Mouse (Mus musculus) liver, embryonic 13.5 days (tissue): ENCODE data around the gene Olfm4. TPM values are rescaled to one million over a fixed set of nuclear protein-coding genes. Genes with fewer than 3 reads are reported as not detected.

Source experiments
- ATAC-seq: fragments of 200-750 bp; cut with Nextera tagmentation; 2 replicates; pipeline ENCODE4 v1.8.0; 2017; ENCODE audit warnings: low read depth, mild to moderate bottlenecking, moderate number of reproducible peaks, moderate library complexity
- DNase-seq: peaks from one replicate; pipeline ENCODE4 v3.0.0; 2022
- H3K27ac ChIP-seq: fragments of 300-500 bp; sonication (generic); 2 replicates; pipeline ENCODE4 v1.5.1; 2015; ENCODE audit warnings: moderate library complexity, mild to moderate bottlenecking, inconsistent platforms
- H3K27me3 ChIP-seq: fragments of 300-500 bp; sonication (generic); 2 replicates; pipeline ENCODE4 v1.6.1; 2015; ENCODE audit warnings: mild to moderate bottlenecking, inconsistent platforms
- H3K36me3 ChIP-seq: fragments of 300-500 bp; sonication (generic); 2 replicates; pipeline ENCODE4 v1.6.1; 2015; ENCODE audit warnings: mild to moderate bottlenecking, inconsistent platforms
- H3K4me1 ChIP-seq: fragments of 300-500 bp; sonication (generic); replicated peaks from 2 replicates; pipeline ENCODE4 v1.6.1; 2015; ENCODE audit warnings: inconsistent platforms
- H3K4me2 ChIP-seq: fragments of 300-500 bp; sonication (generic); 2 replicates; pipeline ENCODE4 v1.6.1; 2015; ENCODE audit warnings: inconsistent platforms, mild to moderate bottlenecking, moderate library complexity
- H3K4me3 ChIP-seq: fragments of 300-500 bp; sonication (generic); replicated peaks from 2 replicates; pipeline ENCODE4 v1.5.1; 2015; ENCODE audit warnings: mild to moderate bottlenecking, inconsistent platforms
- H3K9ac ChIP-seq: fragments of 300-500 bp; sonication (generic); 2 replicates; pipeline ENCODE4 v1.6.1; 2015; ENCODE audit warnings: mild to moderate bottlenecking, inconsistent platforms
- H3K9me3 ChIP-seq: fragments of 300-500 bp; sonication (generic); replicated peaks from 2 replicates; pipeline ENCODE4 v1.6.1; 2016; ENCODE audit warnings: inconsistent platforms
- whole genome bisulfite sequencing: fragments of 180-500 bp; shearing (Covaris S2); methylation state at CpG from one replicate; pipeline ENCODE4 v1.1.7; 2015; ENCODE audit not compliant: insufficient replicate concordance; 5-methylcytosine and 5-hydroxymethylcytosine counted together
- polyA plus RNA-seq: library from polyadenylated mRNA; unstranded; fragments of >200 nt; fragmentation: Nextera tagmentation; extraction: Ambion mirVana; gene quantifications from 2 replicates; pipeline ENCODE4 v1.2.1, GENCODE M21; 2015

Gene Olfm4
- polyA plus RNA-seq, 1 experiment from 2014 or later, result 8.1 TPM

DNA sequence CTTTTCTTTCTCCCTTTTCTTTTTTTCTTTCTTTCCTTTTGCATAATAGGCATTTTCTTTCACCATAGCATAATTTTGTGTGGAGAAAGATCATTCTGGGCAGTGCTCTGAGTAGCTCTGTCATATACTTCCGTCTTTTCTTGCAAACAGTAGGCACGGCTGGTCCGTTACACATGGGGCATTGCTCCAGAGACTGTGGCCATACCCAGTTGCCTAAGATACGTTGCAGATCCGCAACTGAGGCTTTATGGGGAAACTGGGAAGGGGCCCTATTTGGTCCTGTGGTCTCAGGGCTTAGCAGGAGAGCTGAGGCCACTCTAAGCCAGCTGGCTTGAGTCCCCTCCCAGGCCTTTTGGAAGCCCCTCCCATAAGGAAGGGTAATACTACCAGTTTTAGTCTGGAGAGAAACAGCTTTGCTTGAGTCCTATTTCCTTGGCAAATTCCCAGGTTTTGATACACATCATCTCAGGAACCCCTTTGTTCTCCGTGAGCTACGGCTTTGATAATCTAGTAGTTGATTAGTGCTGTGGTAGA lies 1.3 kb downstream of the Olfm4 start:
- H3K36me3 ChIP-seq, result no peaks in the 10 kb centered on the region
- H3K9me3 ChIP-seq, result no peaks in the 10 kb centered on the region
- 63% methylated on average over 7 of the region's 7 CpGs for WGBS
- no peaks in the 10 kb centered on the region for H3K4me1 ChIP-seq
- no peak overlapping the region for H3K4me3 ChIP-seq
- DNase-seq (no peak), ATAC-seq (no peak)
- H3K4me2 ChIP-seq, result no peak overlapping the region
- H3K27ac ChIP-seq, result no peak overlapping the region
- no peak overlapping the region for H3K9ac ChIP-seq
- no peaks in the 10 kb centered on the region for H3K27me3 ChIP-seq

DNA sequence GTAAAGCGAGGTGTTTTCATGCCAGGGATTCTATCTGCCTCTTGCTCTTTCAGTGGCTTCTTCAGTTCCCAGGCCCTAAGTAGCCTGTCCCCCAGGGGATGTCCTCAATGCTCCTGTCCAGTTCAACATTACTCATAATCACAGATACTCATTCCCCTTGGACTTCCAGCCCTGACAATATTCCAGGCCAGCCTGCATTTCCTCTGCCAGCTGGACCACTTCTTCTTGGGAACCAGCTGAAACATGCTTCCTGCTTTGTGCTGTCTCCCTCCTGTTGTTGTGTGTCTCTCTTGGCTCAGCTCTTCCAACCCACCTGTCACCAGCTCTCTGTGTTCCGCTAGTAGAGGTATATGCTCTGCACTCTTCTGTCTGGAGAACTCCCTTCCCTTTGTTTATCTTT lies 1.8 kb downstream of the Olfm4 start:
- H3K27ac ChIP-seq, result no peak overlapping the region
- no peak overlapping the region for H3K4me3 ChIP-seq
- H3K4me1 ChIP-seq, result no peaks in the 10 kb centered on the region
- 72% methylated on average over 2 of the region's 2 CpGs for WGBS
- no peak overlapping the region for H3K4me2 ChIP-seq
- DNase-seq (no peak), ATAC-seq (no peak)
- no peak overlapping the region for H3K9ac ChIP-seq
- no peaks in the 10 kb centered on the region for H3K9me3 ChIP-seq
- H3K27me3 ChIP-seq, result no peaks in the 10 kb centered on the region
- no peaks in the 10 kb centered on the region for H3K36me3 ChIP-seq

GRCm38 (mm10) chr14:79986831-79987230 lies 3.0 kb downstream of the Olfm4 start:
- Histone ChIP-seq H3K9ac (no peak overlapping the region), H3K36me3 (no peaks in the 10 kb centered on the region), H3K4me2 (no peak overlapping the region), H3K27me3 (no peaks in the 10 kb centered on the region), H3K4me3 (no peak overlapping the region), H3K27ac (no peak overlapping the region), H3K4me1 (no peaks in the 10 kb centered on the region), H3K9me3 (no peaks in the 10 kb centered on the region)
- DNase-seq (no peak), ATAC-seq (no peak)
- 61% methylated on average over 8 of the region's 8 CpGs for WGBS

DNA sequence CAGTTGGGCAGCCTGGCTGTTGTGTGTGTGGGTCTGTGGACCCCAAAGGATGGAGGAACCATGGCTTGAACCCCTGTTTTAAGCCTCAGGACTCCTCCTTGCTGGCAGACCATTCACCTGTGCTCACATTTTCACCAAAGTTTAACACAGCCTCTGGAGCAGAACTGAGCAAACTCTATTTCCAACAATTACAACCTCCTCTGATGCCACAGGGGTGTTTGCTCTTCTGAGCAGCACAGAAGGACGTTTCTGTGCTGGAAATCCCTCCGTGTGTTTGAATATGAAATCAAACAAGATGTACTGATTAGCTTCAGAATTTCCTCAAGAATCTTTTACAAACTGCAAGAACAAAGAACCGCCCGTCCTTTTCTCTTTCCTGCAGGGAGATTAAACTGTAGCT lies 5.9 kb downstream of the Olfm4 start:
- Histone ChIP-seq H3K36me3 (no peaks in the 10 kb centered on the region), H3K4me2 (no peak overlapping the region), H3K27ac (no peak overlapping the region), H3K4me3 (no peak overlapping the region), H3K9me3 (no peaks in the 10 kb centered on the region), H3K27me3 (no peaks in the 10 kb centered on the region), H3K4me1 (no peaks in the 10 kb centered on the region), H3K9ac (no peak overlapping the region)
- WGBS, result 56% methylated on average over 4 of the region's 4 CpGs
- no peak for ATAC-seq
- no peak for DNase-seq

DNA sequence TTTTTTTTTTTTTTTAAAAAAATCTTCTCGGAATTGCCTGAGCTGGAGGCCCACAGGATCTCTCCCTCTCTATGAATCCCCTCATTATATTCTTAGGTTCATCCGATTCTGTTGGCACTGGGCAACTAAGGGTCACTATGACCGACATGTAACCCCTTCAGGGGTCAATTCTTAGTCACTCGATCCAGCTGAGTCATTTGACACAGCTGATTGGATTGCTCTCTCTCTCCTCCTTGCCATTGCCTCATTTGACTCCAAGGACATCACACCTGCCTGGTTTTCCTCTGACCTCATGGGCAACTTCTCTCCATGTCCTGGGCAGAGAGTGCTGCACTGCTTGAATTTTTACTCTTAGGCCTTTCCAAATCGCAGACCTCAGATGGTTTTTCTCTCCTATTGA lies 6.7 kb downstream of the Olfm4 start:
- ATAC-seq (no peak), DNase-seq (no peak)
- no peaks in the 10 kb centered on the region for H3K36me3 ChIP-seq
- no peak overlapping the region for H3K4me2 ChIP-seq
- no peak overlapping the region for H3K4me3 ChIP-seq
- no peaks in the 10 kb centered on the region for H3K9me3 ChIP-seq
- no peaks in the 10 kb centered on the region for H3K4me1 ChIP-seq
- H3K27me3 ChIP-seq, result no peaks in the 10 kb centered on the region
- 53% methylated on average over 5 of the region's 5 CpGs for WGBS
- no peak overlapping the region for H3K27ac ChIP-seq
- H3K9ac ChIP-seq, result no peak overlapping the region

DNA sequence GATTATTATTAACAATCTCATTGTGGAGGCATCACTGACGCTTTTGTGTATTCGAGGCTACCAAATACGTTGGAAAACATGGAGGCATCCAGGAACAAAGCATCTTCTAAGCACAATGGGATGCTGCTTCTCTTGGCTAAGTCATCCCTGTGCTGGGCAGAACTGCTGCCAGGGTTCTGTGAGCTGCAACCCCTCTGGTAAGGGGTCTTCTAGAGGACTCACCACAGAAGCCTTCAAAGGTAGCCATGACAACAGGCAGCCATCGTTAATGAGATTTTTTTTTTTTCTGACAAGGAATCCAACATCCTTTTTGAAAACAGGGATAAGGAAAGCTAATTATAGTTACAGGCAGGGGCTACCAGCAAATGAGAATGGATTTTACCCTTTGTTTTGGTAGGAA lies 13.7 kb downstream of the Olfm4 start:
- Histone ChIP-seq H3K27me3 (no peaks in the 10 kb centered on the region), H3K27ac (no peak overlapping the region), H3K36me3 (no peaks in the 10 kb centered on the region), H3K4me2 (no peak overlapping the region), H3K9ac (no peak overlapping the region), H3K4me1 (no peaks in the 10 kb centered on the region), H3K9me3 (no peaks in the 10 kb centered on the region), H3K4me3 (no peak overlapping the region)
- 71% methylated on average over 4 of the region's 4 CpGs for WGBS
- ATAC-seq, result no peak
- DNase-seq, result no peak

DNA sequence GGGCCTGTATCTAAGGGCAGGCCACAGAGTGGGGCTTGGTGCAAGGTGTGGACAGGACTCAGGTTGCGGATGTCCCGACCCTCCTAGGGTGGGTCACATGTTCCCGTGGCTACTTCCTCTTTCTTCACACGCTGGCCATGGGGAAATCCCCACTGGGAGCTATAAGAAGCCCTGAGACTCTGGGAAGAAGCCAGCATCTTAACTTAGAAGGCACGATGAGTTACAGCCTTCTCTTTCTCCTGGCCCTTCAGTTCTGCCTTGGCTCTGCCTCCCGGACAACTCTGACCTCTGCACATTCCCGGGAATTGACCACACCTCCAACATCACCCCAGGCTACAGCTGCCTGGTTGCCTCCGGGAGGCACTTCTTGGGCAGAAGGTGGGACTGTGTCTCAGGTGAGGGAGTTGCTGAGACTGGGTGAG lies 16.2 kb downstream of the Olfm4 start:
- Histone ChIP-seq H3K4me1 (no peaks in the 10 kb centered on the region), H3K27me3 (no peaks in the 10 kb centered on the region), H3K36me3 (no peaks in the 10 kb centered on the region), H3K9ac (no peak overlapping the region), H3K4me3 (no peak overlapping the region), H3K27ac (no peak overlapping the region), H3K9me3 (no peaks in the 10 kb centered on the region), H3K4me2 (no peak overlapping the region)
- ATAC-seq (no peak), DNase-seq (no peak)
- WGBS, result 31% methylated on average over 8 of the region's 8 CpGs

GRCm38 (mm10) chr14:80007686-80008085 lies 23.8 kb downstream of the Olfm4 start:
- Histone ChIP-seq H3K4me1 (no peaks in the 10 kb centered on the region), H3K4me2 (no peak overlapping the region), H3K27ac (no peak overlapping the region), H3K4me3 (no peak overlapping the region), H3K27me3 (no peaks in the 10 kb centered on the region), H3K9ac (no peak overlapping the region), H3K36me3 (no peaks in the 10 kb centered on the region), H3K9me3 (no peaks in the 10 kb centered on the region)
- DNase-seq (no peak), ATAC-seq (no peak)
- 60% methylated on average over 3 of the region's 3 CpGs for WGBS

GRCm38 (mm10) chr14:80010426-80010825 lies 26.5 kb downstream of the Olfm4 start:
- no peak overlapping the region for H3K4me2 ChIP-seq
- no peak overlapping the region for H3K27ac ChIP-seq
- no peaks in the 10 kb centered on the region for H3K27me3 ChIP-seq
- DNase-seq (no peak), ATAC-seq (no peak)
- no peaks in the 10 kb centered on the region for H3K4me1 ChIP-seq
- no peak overlapping the region for H3K9ac ChIP-seq
- H3K4me3 ChIP-seq, result no peak overlapping the region
- no peaks in the 10 kb centered on the region for H3K36me3 ChIP-seq
- 58% methylated on average over 3 of the region's 3 CpGs for WGBS
- H3K9me3 ChIP-seq, result no peaks in the 10 kb centered on the region

DNA sequence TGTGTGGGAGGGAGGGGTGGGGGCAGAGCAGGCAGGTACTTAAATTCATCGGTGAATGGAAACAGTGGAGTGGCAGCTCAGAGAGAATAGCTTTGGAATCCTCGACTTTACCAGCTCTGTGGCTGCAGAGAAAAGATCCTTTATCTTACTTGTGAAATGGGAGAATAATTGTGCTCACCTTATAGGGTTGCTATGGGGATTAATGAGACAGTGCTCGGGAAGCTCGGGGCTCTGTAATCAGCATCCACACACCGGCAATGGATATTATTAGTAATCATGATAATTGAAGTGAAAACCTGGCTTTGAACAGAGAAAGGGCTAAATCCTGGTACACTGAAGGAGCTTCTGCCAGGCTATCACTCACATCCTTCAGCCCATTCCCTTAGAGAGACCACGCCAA lies 31.1 kb downstream of the Olfm4 start:
- Histone ChIP-seq H3K36me3 (no peaks in the 10 kb centered on the region), H3K9me3 (no peaks in the 10 kb centered on the region), H3K9ac (no peak overlapping the region), H3K27me3 (no peaks in the 10 kb centered on the region), H3K4me2 (no peak overlapping the region), H3K4me3 (no peak overlapping the region), H3K27ac (no peak overlapping the region), H3K4me1 (no peaks in the 10 kb centered on the region)
- DNase-seq, result no peak
- WGBS, result 53% methylated on average over 6 of the region's 6 CpGs
- ATAC-seq, result no peak

GRCm38 (mm10) chr14:80016112-80016511 lies 32.2 kb downstream of the Olfm4 start:
- Histone ChIP-seq H3K4me1 (no peaks in the 10 kb centered on the region), H3K9me3 (no peaks in the 10 kb centered on the region), H3K9ac (no peak overlapping the region), H3K4me2 (no peak overlapping the region), H3K27ac (no peak overlapping the region), H3K4me3 (no peak overlapping the region), H3K27me3 (no peaks in the 10 kb centered on the region), H3K36me3 (no peaks in the 10 kb centered on the region)
- ATAC-seq (no peak), DNase-seq (no peak)

DNA sequence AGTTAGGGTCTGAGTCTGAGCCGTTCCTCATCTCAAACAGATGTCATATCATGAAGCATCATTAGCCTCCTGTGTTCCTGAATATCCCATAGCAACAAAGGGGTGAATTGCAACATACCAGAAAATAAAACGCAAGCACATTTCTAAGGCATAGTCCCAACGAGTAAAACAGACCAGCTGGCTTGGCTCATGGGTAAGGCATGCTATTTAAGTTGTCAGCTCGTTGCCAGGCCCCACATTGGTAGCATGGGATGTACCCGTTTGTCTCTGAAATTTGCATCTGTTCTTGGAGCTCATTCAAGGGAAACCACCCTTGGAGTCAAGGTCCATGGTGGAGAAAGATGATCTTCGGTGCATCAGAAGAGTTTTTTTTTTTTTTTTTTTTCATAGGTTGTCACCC lies 42.2 kb downstream of the Olfm4 start:
- no peaks in the 10 kb centered on the region for H3K27me3 ChIP-seq
- no peaks in the 10 kb centered on the region for H3K36me3 ChIP-seq
- no peaks in the 10 kb centered on the region for H3K4me1 ChIP-seq
- no peak overlapping the region for H3K4me3 ChIP-seq
- H3K9me3 ChIP-seq, result 0 out of 2 replicates have a peak, but pooled peaks cover 2% of the 10 kb centered on the region
- DNase-seq (no peak), ATAC-seq (no peak)
- H3K27ac ChIP-seq, result no peak overlapping the region
- H3K9ac ChIP-seq, result no peak overlapping the region
- WGBS, result 53% methylated on average over 6 of the region's 6 CpGs
- H3K4me2 ChIP-seq, result no peak overlapping the region
